Mouse (Mus musculus) kidney, adult 2 months (tissue): ENCODE measurements around the gene Prkaa2.

ENCODE experiments used
- CTCF ChIP-seq: fragments of 200-500 bp; conservative IDR thresholded peaks from 2 replicates; pipeline ENCODE4 v1.5.1; 2011; ENCODE audit warnings: low read depth, mild to moderate bottlenecking, control low read depth, low read length, moderate library complexity, mixed read lengths; ENCODE audit not compliant: insufficient read depth, insufficient read length
- POLR2A ChIP-seq: fragments of 200-500 bp; IDR thresholded peaks from one replicate; pipeline ENCODE4 v1.6.1; 2011; ENCODE audit warnings: low read depth, low read length, control low read depth

DNA sequence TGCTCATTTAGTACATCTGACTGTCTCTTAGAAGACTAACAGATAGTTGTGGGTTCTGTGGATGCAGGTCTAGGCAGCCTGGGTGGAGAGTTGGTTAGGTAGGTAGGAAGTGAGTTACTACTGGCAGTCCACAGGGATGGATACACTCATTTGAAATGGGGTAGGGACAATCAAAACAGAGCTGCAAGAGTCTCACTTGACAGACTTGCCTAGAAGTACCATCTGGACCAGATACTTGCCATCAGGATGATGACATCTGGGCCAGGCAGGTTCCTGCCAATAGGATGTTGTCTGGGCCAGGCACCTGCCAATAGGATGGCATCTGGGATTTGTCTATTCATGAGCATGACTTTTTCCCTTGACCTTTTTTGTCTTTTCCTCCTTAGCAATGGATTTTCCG lies 108.0 kb downstream of the Prkaa2 start:
- TF ChIP-seq POLR2A (no peak), CTCF (no peak)
